8 mouse cellular contexts compared by ENCODE assay signal in genomic region chrX:166514035-166514434, GRCm38 (mm10). TPM values are rescaled to one million over a fixed set of nuclear protein-coding genes. Genes with fewer than 3 reads are reported as not detected.
DNase-seq lines count a peak whose midpoint lies in the region; ATAC-seq and TF ChIP-seq lines count a peak whose summit lies in the region.
"Not testable (repeated sequence)": the region's sequence is repeated elsewhere in the genome, so short reads cannot be mapped to it uniquely, and the experiment has no call there.

No protein-coding gene starts in this region.

- H3K9me3 ChIP-seq in embryonic facial prominence, embryonic 10.5 days; heart, embryonic 13.5 days; intestine, postnatal 0 days (ENCODE audit: control insufficient read depth); limb, embryonic 11.5 days (ENCODE audit: control insufficient read depth, low read length); lung, embryonic 15.5 days; neural tube, embryonic 15.5 days (replicated peaks): not testable (repeated sequence)

- H3K9ac ChIP-seq in heart, embryonic 13.5 days; intestine, postnatal 0 days (ENCODE audit: low read depth, low read length); limb, embryonic 11.5 days (ENCODE audit: low read length); lung, embryonic 15.5 days; neural tube, embryonic 15.5 days (replicated peaks): not testable (repeated sequence)

- DNase-seq in R1 (ENCODE audit: low read depth, low spot score) = peak; percentile 80
- DNase-seq in embryonic facial prominence, embryonic 10.5 days (ENCODE audit: low spot score) = peak; percentile 34
- DNase-seq in limb, embryonic 11.5 days (ENCODE audit: low spot score) = peak; percentile 37
- peak; percentile 45 for DNase-seq in yolk sac, embryonic 10.5 days (ENCODE audit: low spot score)

- peaks cover 63% of the 10 kb centered on the region for H3K27me3 ChIP-seq in embryonic facial prominence, embryonic 10.5 days (replicated peaks; ENCODE audit: low read depth, poor library complexity, severe bottlenecking)
- H3K27me3 ChIP-seq in heart, embryonic 13.5 days (replicated peaks); intestine, postnatal 0 days (replicated peaks; ENCODE audit: control insufficient read depth, insufficient read depth, low read length); limb, embryonic 11.5 days (ENCODE audit: control insufficient read depth, insufficient read depth, low read length); lung, embryonic 15.5 days; neural tube, embryonic 15.5 days (replicated peaks): not testable (repeated sequence)

- H3K4me2 ChIP-seq in heart, embryonic 13.5 days = peak overlapping the region; percentile 54
- H3K4me2 ChIP-seq in intestine, postnatal 0 days (replicated peaks; ENCODE audit: low read depth) = peak overlapping the region; percentile 27; the same call in 1 of the 2 replicates
- H3K4me2 ChIP-seq in limb, embryonic 11.5 days (ENCODE audit: low read depth, severe bottlenecking) = not testable (repeated sequence)
- H3K4me2 ChIP-seq in lung, embryonic 15.5 days = peak overlapping the region; percentile 16; the same call in 1 of the 2 replicates
- H3K4me2 ChIP-seq in neural tube, embryonic 15.5 days = peak overlapping the region; percentile 42

- H3K36me3 ChIP-seq in embryonic facial prominence, embryonic 10.5 days (replicated peaks); heart, embryonic 13.5 days; intestine, postnatal 0 days (ENCODE audit: control insufficient read depth, insufficient read depth); limb, embryonic 11.5 days (ENCODE audit: control insufficient read depth, insufficient read depth, low read length); lung, embryonic 15.5 days; neural tube, embryonic 15.5 days: not testable (repeated sequence)

- H3K4me1 ChIP-seq in embryonic facial prominence, embryonic 10.5 days; heart, embryonic 13.5 days; intestine, postnatal 0 days (replicated peaks; ENCODE audit: control insufficient read depth, insufficient read depth, low read length); limb, embryonic 11.5 days (ENCODE audit: control insufficient read depth, insufficient read depth, low read length); lung, embryonic 15.5 days; neural tube, embryonic 15.5 days: not testable (repeated sequence)

- H3K27ac ChIP-seq in embryonic facial prominence, embryonic 10.5 days (replicated peaks); heart, embryonic 13.5 days (replicated peaks); intestine, postnatal 0 days (ENCODE audit: low read depth, low read length); limb, embryonic 11.5 days (replicated peaks; ENCODE audit: low read depth, low read length); lung, embryonic 15.5 days; neural tube, embryonic 15.5 days (replicated peaks): not testable (repeated sequence)

- not testable (repeated sequence) for ATAC-seq in heart, embryonic 13.5 days (ENCODE audit: extremely low read depth, insufficient number of reproducible peaks, low FRiP score, low TSS enrichment); limb, embryonic 11.5 days (ENCODE audit: insufficient number of reproducible peaks, low FRiP score, low TSS enrichment, low read depth); lung, embryonic 15.5 days (ENCODE audit: borderline replicate concordance, extremely low read depth, low FRiP score, low TSS enrichment); neural tube, embryonic 15.5 days (ENCODE audit: low FRiP score)
- 0 out of 2 replicates have a peak, but pooled peaks have one; percentile 23 for ATAC-seq in intestine, postnatal 0 days

- not testable (repeated sequence) for TF ChIP-seq CTCF in intestine, postnatal 0 days (IDR thresholded peaks at IDR 0.05; ENCODE audit: low read depth)

- H3K4me3 ChIP-seq in embryonic facial prominence, embryonic 10.5 days; intestine, postnatal 0 days (ENCODE audit: low read depth, low read length); limb, embryonic 11.5 days (ENCODE audit: low read depth, low read length); lung, embryonic 15.5 days; neural tube, embryonic 15.5 days (replicated peaks): not testable (repeated sequence)
- peak overlapping the region; percentile 24 for H3K4me3 ChIP-seq in heart, embryonic 13.5 days

- WGBS in embryonic facial prominence, embryonic 10.5 days = 25% methylated on average over 12 of the region's 12 CpGs
- WGBS in heart, embryonic 13.5 days = 25% methylated on average over 11 of the region's 12 CpGs
- WGBS in intestine, postnatal 0 days = 30% methylated on average over 12 of the region's 12 CpGs
- 31% methylated on average over 12 of the region's 12 CpGs for WGBS in limb, embryonic 11.5 days
- WGBS in lung, embryonic 15.5 days = 27% methylated on average over 12 of the region's 12 CpGs
- WGBS in neural tube, embryonic 15.5 days = 20% methylated on average over 12 of the region's 12 CpGs

RNA-seq across cellular contexts. Expression of gene Tceanc, which starts 4.3 kb away (rescaled TPM):
- polyA plus RNA-seq in embryonic facial prominence, embryonic 10.5 days (2016; fragmentation: Nextera tagmentation; extraction: Ambion mirVana) = 10.0 and 11.0 TPM in 2 replicates
- 4.7 and 5.4 TPM in 2 replicates for polyA plus RNA-seq in heart, embryonic 13.5 days (2015; fragmentation: Nextera tagmentation; extraction: Ambion mirVana)
- polyA plus RNA-seq in intestine, postnatal 0 days (2015; fragmentation: Nextera tagmentation; extraction: Ambion mirVana) = 3.1 and 3.5 TPM in 2 replicates
- polyA plus RNA-seq in limb, embryonic 11.5 days (2014; fragmentation: Nextera tagmentation; extraction: Ambion mirVana) = 11.6 and 12.7 TPM in 2 replicates
- 6.6 and 7.9 TPM in 2 replicates for polyA plus RNA-seq in lung, embryonic 15.5 days (2015; fragmentation: Nextera tagmentation; extraction: Ambion mirVana)
- 4.0 and 4.9 TPM in 2 replicates for polyA plus RNA-seq in neural tube, embryonic 15.5 days (2015; fragmentation: Nextera tagmentation; extraction: Ambion mirVana)

RNA-seq across cellular contexts. Expression of gene Rab9, which starts 34.4 kb away (rescaled TPM):
- 43.1 and 45.7 TPM in 2 replicates for polyA plus RNA-seq in embryonic facial prominence, embryonic 10.5 days (2016; fragmentation: Nextera tagmentation; extraction: Ambion mirVana)
- polyA plus RNA-seq in heart, embryonic 13.5 days (2015; fragmentation: Nextera tagmentation; extraction: Ambion mirVana) = 31.2 and 33.7 TPM in 2 replicates
- 78.0 and 79.6 TPM in 2 replicates for polyA plus RNA-seq in intestine, postnatal 0 days (2015; fragmentation: Nextera tagmentation; extraction: Ambion mirVana)
- polyA plus RNA-seq in limb, embryonic 11.5 days (2014; fragmentation: Nextera tagmentation; extraction: Ambion mirVana) = 52.6 and 56.8 TPM in 2 replicates
- polyA plus RNA-seq in lung, embryonic 15.5 days (2015; fragmentation: Nextera tagmentation; extraction: Ambion mirVana) = 57.6 and 62.6 TPM in 2 replicates
- polyA plus RNA-seq in neural tube, embryonic 15.5 days (2015; fragmentation: Nextera tagmentation; extraction: Ambion mirVana) = 51.6 and 52.7 TPM in 2 replicates
